Mouse (Mus musculus): ENCODE measurements at regions not wholly inside any gene's neighbourhood (a gene's known extent, or its start where the extent isn't known, plus 50 kb on each side); places are given as distances from the start of the nearest gene placed in this dataset.
"Not testable (repeated sequence)": the region's sequence is repeated elsewhere in the genome, so short reads cannot be mapped to it uniquely, and the experiment has no call there.

DNA sequence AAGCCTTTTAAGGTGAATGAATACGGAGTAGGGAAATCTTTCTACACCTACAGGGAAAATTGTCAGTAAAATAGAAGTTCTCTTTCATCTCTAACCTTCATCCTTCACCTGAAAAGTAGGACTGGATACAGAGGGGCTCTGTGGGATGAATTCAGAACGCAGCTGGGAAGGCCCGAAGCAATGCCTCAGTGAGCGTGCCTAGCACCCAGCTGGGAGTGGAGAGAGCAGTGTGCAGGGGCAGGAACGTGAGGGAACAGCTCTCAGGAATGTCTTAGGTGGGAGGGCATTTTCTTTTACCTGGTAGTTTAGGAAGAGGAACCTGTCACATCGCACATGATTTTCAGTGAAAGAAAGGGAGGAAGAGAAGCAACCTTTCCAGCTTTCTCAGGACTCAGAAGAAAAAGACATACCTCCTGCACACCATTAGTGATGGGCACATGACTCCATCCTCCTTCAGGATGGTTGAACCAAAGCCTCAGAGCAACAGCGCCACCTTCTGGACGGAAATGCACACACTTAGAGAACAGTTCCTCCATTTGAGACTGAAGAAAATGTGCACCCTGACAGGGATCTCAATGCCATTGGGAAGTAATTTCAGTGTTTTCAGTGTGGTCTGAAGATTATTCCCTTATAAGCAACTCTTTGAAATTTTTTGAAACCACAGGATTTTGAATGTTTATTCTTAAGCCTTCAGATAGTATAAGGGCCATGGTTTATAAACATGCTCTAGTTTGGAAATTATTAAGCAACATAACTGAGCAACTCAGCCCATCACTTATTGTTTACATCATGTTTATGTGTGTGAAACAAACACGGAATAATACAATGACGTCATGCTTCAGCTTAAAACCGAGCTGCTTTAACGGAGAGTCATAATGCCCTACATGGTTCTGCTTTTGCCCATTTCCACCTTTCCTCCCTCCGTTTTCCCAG lies 68.9 kb downstream of the AI429214 start:
- H3K27me3 ChIP-seq (ENCODE audit: insufficient read depth, low read length) = 0 out of 2 replicates have a peak, but pooled peaks cover 2% of the 10 kb centered on the region
- TF ChIP-seq GATA1 (IDR thresholded peaks at IDR 0.05; ENCODE audit: borderline replicate concordance, low read length) = no peak
- TF ChIP-seq CTCF (IDR thresholded peaks at IDR 0.05; ENCODE audit: low read depth, low read length) = peak; percentile 60
- DNase-seq (ENCODE audit: low spot score) (peak; percentile 4), ATAC-seq (ENCODE audit: extremely low read depth, insufficient number of reproducible peaks, low FRiP score, poor library complexity, severe bottlenecking) (no peak)
- no peak overlapping the region for H3K4me3 ChIP-seq (ENCODE audit: low read depth, low read length)
- no peaks in the 10 kb centered on the region for H3K4me1 ChIP-seq (ENCODE audit: insufficient read depth, low read depth, low read length)
- H3K36me3 ChIP-seq (replicated peaks) = no peaks in the 10 kb centered on the region
- H3K9me3 ChIP-seq (replicated peaks) = no peaks in the 10 kb centered on the region

DNA sequence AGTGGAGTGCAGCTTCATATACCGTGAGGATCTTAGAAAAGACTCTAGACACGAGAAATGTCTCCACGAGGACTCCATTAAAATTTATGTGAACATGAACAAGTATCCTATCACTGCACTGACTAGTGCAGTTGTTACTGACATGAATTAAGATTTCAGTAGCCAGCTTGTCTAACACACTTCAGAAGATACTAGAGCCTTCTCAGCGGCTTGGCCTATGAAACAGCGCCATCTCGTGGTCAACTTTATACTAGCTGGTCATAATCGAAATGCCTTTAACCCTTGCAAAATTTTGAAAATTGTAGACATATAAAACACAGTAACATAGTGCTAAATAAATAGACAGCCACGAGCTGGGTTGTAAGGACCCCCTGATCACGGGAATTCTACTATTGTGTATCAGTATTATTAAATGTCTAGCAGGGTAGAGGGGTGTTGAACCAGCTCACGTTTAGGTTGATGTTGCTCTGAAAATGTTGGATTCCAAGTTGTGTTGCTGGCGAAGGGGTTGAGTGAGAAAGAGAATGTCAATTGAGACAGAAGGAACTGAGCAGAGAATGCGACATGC lies 70.4 kb downstream of the AI429214 start:
- Histone ChIP-seq H3K4me3 (ENCODE audit: low read depth, low read length) (no peak overlapping the region), H3K27me3 (ENCODE audit: insufficient read depth, low read length) (no peaks in the 10 kb centered on the region), H3K4me1 (ENCODE audit: insufficient read depth, low read depth, low read length) (no peaks in the 10 kb centered on the region), H3K36me3 (replicated peaks) (no peaks in the 10 kb centered on the region), H3K9me3 (replicated peaks) (no peaks in the 10 kb centered on the region)
- TF ChIP-seq CTCF (IDR thresholded peaks at IDR 0.05; ENCODE audit: low read depth, low read length) (peak; percentile 36), GATA2 (IDR thresholded peaks at IDR 0.05; ENCODE audit: borderline replicate concordance, low read depth, low read length) (no peak)
- ATAC-seq (ENCODE audit: extremely low read depth, insufficient number of reproducible peaks, low FRiP score, poor library complexity, severe bottlenecking) (no peak), DNase-seq (ENCODE audit: low spot score) (peak; percentile 8)

DNA sequence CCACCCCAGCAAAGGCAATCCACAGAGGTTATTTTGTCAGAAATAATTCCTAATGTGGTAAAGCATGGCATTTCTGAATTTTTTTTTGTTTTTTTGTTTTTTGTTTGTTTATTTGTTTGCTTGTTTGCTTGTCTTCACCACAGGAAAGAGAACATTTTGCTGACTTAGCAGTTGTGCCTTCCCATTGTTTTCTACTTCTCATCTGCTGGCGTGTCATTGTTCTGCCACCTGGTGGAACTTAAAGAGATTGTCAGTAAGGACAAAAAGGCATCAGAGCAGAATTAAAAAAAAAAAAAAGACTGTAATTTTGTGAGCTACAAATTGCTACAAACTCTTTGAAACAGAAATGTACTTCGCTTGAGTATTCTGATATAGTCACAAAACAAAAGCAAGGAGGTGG lies 79.5 kb downstream of the AI429214 start:
- DNase-seq (ENCODE audit: low spot score) = no peak
- H3K36me3 ChIP-seq (replicated peaks) = no peaks in the 10 kb centered on the region
- TF ChIP-seq POLR2AphosphoS5 (IDR thresholded peaks at IDR 0.05; ENCODE audit: insufficient replicate concordance, low read depth, low read length) = no peak
- no peak for TF ChIP-seq GATA1 (IDR thresholded peaks at IDR 0.05; ENCODE audit: borderline replicate concordance, low read length)
- TF ChIP-seq CTCF (IDR thresholded peaks at IDR 0.05; ENCODE audit: low read depth, low read length) = no peak
- TF ChIP-seq TAL1 (conservative IDR thresholded peaks at IDR 0.05; ENCODE audit: low read depth, low read length) = no peak
- TF ChIP-seq GATA2 (IDR thresholded peaks at IDR 0.05; ENCODE audit: borderline replicate concordance, low read depth, low read length) = no peak
- no peaks in the 10 kb centered on the region for H3K9me3 ChIP-seq (replicated peaks)
- no peaks in the 10 kb centered on the region for H3K27me3 ChIP-seq (ENCODE audit: insufficient read depth, low read length)
- no peak overlapping the region for H3K4me3 ChIP-seq (ENCODE audit: low read depth, low read length)
- H3K4me1 ChIP-seq (ENCODE audit: insufficient read depth, low read depth, low read length) = no peaks in the 10 kb centered on the region
- ATAC-seq (ENCODE audit: extremely low read depth, insufficient number of reproducible peaks, low FRiP score, poor library complexity, severe bottlenecking) = no peak

DNA sequence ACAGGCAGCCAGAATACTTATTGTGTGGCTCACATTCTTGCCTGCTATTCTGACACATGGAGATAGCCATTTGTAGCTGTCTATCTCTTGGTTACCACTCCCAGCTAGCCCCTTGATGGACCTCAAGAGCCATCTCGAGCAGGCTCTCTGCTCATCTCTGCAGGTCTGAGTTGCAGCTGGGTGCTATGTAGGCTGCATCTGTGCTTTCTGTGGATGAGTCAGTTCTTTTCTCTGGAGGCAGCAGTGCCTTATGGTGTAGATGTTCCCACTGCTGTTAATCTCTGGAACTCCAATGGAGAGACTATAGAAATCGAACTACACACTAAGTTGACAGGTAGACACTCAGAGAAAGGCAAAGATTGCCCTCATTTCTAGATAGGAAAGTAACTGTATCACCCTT lies 106.3 kb downstream of the AI429214 start:
- no peaks in the 10 kb centered on the region for H3K36me3 ChIP-seq (replicated peaks)
- H3K4me1 ChIP-seq (ENCODE audit: insufficient read depth, low read depth, low read length) = no peaks in the 10 kb centered on the region
- no peak for DNase-seq (ENCODE audit: low spot score)
- H3K27me3 ChIP-seq (ENCODE audit: insufficient read depth, low read length) = no peaks in the 10 kb centered on the region
- no peaks in the 10 kb centered on the region for H3K9me3 ChIP-seq (replicated peaks)
- no peak for TF ChIP-seq CTCF (IDR thresholded peaks at IDR 0.05; ENCODE audit: low read depth, low read length)
- no peak for TF ChIP-seq POLR2AphosphoS5 (IDR thresholded peaks at IDR 0.05; ENCODE audit: insufficient replicate concordance, low read depth, low read length)
- TF ChIP-seq GATA2 (IDR thresholded peaks at IDR 0.05; ENCODE audit: borderline replicate concordance, low read depth, low read length) = no peak
- no peak for TF ChIP-seq TAL1 (conservative IDR thresholded peaks at IDR 0.05; ENCODE audit: low read depth, low read length)
- no peak for TF ChIP-seq GATA1 (IDR thresholded peaks at IDR 0.05; ENCODE audit: borderline replicate concordance, low read length)
- ATAC-seq (ENCODE audit: extremely low read depth, insufficient number of reproducible peaks, low FRiP score, poor library complexity, severe bottlenecking) = no peak
- H3K4me3 ChIP-seq (ENCODE audit: low read depth, low read length) = no peak overlapping the region

DNA sequence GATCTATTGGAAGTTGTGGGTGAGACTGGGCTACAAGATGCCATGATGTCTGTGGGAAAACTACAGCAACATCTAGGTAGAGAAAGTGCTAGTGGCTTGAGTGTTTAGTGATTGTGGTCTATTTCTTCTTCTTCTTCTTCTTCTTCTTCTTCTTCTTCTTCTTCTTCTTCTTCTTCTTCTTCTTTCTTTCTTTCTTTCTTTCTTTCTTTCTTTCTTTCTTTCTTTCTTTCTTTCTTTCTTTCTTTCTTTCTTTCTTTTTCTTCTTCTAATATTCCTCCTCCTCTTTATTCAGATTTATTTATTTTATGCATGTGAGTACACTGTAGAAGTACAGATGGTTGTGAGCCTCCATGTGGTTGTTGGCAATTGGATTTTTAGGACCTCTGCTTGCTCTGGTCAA lies 119.0 kb downstream of the AI429214 start:
- ATAC-seq (ENCODE audit: extremely low read depth, insufficient number of reproducible peaks, low FRiP score, poor library complexity, severe bottlenecking); DNase-seq (ENCODE audit: low spot score); H3K9me3 ChIP-seq (replicated peaks); H3K4me1 ChIP-seq (ENCODE audit: insufficient read depth, low read depth, low read length); H3K36me3 ChIP-seq (replicated peaks); H3K27me3 ChIP-seq (ENCODE audit: insufficient read depth, low read length); H3K4me3 ChIP-seq (ENCODE audit: low read depth, low read length): not testable (repeated sequence)

DNA sequence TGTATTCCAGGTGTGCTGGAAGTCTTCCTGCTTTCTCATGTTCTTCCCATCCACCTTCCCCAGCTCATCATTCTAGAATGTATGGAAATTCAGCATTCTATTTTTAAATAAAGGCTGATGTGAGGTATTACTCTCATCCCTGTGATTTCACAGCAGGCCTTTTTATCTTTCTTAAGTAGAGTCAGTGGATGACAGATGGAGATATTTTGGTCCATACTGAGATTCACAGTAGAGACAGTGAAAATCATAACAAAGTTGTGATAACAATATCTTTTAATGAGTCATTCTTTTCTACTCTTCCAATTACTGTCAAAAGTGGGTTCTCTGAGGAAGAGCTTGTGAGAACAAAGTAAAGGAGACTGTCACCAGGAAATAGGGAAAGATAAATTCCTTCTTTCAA lies 132.4 kb downstream of the AI429214 start:
- DNase-seq (ENCODE audit: low spot score) (no peak), ATAC-seq (ENCODE audit: extremely low read depth, insufficient number of reproducible peaks, low FRiP score, poor library complexity, severe bottlenecking) (no peak)
- Histone ChIP-seq H3K27me3 (ENCODE audit: insufficient read depth, low read length) (no peaks in the 10 kb centered on the region), H3K4me3 (ENCODE audit: low read depth, low read length) (no peak overlapping the region), H3K4me1 (ENCODE audit: insufficient read depth, low read depth, low read length) (no peaks in the 10 kb centered on the region), H3K36me3 (replicated peaks) (no peaks in the 10 kb centered on the region), H3K9me3 (replicated peaks) (no peaks in the 10 kb centered on the region)
- no peak for TF ChIP-seq CTCF (IDR thresholded peaks at IDR 0.05; ENCODE audit: low read depth, low read length)
- TF ChIP-seq GATA2 (IDR thresholded peaks at IDR 0.05; ENCODE audit: borderline replicate concordance, low read depth, low read length) = no peak
- TF ChIP-seq GATA1 (IDR thresholded peaks at IDR 0.05; ENCODE audit: borderline replicate concordance, low read length) = no peak
- TF ChIP-seq TAL1 (conservative IDR thresholded peaks at IDR 0.05; ENCODE audit: low read depth, low read length) = no peak
- TF ChIP-seq POLR2AphosphoS5 (IDR thresholded peaks at IDR 0.05; ENCODE audit: insufficient replicate concordance, low read depth, low read length) = no peak

Measured in G1E (cell line).